Mouse (Mus musculus) thymus, adult 2 months (tissue): ENCODE measurements around the gene Cdc25b. TPM values are rescaled to one million over a fixed set of nuclear protein-coding genes. Genes with fewer than 3 reads are reported as not detected.

ENCODE experiments used
- DNase-seq: peaks from one replicate; pipeline ENCODE4 v3.0.0; 2021
- H3K27ac ChIP-seq: fragments of 200-500 bp; 2 replicates; pipeline ENCODE4 v1.5.1; 2012; ENCODE audit warnings: low read length, control low read depth; ENCODE audit not compliant: control insufficient read depth, insufficient read depth
- H3K27me3 ChIP-seq: fragments of 200-500 bp; 2 replicates; pipeline ENCODE4 v1.6.1; 2012; ENCODE audit warnings: mild to moderate bottlenecking, low read length, moderate library complexity, mixed read lengths; ENCODE audit not compliant: control insufficient read depth, insufficient read depth
- H3K36me3 ChIP-seq: fragments of 200-500 bp; 2 replicates; pipeline ENCODE4 v1.6.1; 2012; ENCODE audit warnings: mild to moderate bottlenecking, low read length, moderate library complexity; ENCODE audit not compliant: control insufficient read depth, insufficient read depth
- H3K4me1 ChIP-seq: fragments of 200-500 bp; replicated peaks from 2 replicates; pipeline ENCODE4 v1.6.1; 2012; ENCODE audit warnings: low read length; ENCODE audit not compliant: control insufficient read depth, insufficient read depth
- H3K4me3 ChIP-seq: fragments of 200-500 bp; 2 replicates; pipeline ENCODE4 v1.5.1; 2012; ENCODE audit warnings: mild to moderate bottlenecking, low read length, control low read depth, moderate library complexity; ENCODE audit not compliant: control insufficient read depth, insufficient read depth
- CTCF ChIP-seq: fragments of 200-500 bp; IDR thresholded peaks from 2 replicates; pipeline ENCODE4 v1.5.1; 2012; ENCODE audit warnings: mild to moderate bottlenecking, control low read depth, low read length, moderate library complexity, borderline replicate concordance; ENCODE audit not compliant: control insufficient read depth, poor library complexity, insufficient read depth; ENCODE audit errors: extremely low read depth
- POLR2A ChIP-seq: fragments of 200-500 bp; IDR thresholded peaks from 2 replicates; pipeline ENCODE4 v1.6.1; 2012; ENCODE audit warnings: mild to moderate bottlenecking, low read length, control low read depth, moderate library complexity; ENCODE audit not compliant: control insufficient read depth, poor library complexity, insufficient read depth; ENCODE audit errors: extremely low read depth
- WGBS: fragments of 180-500 bp; shearing (Covaris S2); methylation state at CpG from one replicate; pipeline ENCODE4 v1.1.7; 2018; 5-methylcytosine and 5-hydroxymethylcytosine counted together
- polyA plus RNA-seq: library from polyadenylated mRNA; depleted of rRNA; stranded (reverse); fragments of >200 nt; gene quantifications from 2 replicates; pipeline ENCODE4 v1.2.3, GENCODE M21; 2012

Cdc25b gene
- polyA plus RNA-seq, 1 experiment, result 121 TPM

GRCm38 (mm10) chr2:131189521-131190309 lies 3.0 kb downstream of the Cdc25b start:
- no peak overlapping the region for H3K4me3 ChIP-seq
- TF ChIP-seq POLR2A, result no peak
- no peak for TF ChIP-seq CTCF
- H3K4me1 ChIP-seq, result peaks cover 37% of the 10 kb centered on the region
- no peaks in the 10 kb centered on the region for H3K27me3 ChIP-seq
- WGBS, result 48% methylated on average over 5 of the region's 5 CpGs
- peak overlapping the region; percentile 81 for H3K27ac ChIP-seq
- DNase-seq, result peak; percentile 20
- H3K36me3 ChIP-seq, result peaks cover 23% of the 10 kb centered on the region

DNA sequence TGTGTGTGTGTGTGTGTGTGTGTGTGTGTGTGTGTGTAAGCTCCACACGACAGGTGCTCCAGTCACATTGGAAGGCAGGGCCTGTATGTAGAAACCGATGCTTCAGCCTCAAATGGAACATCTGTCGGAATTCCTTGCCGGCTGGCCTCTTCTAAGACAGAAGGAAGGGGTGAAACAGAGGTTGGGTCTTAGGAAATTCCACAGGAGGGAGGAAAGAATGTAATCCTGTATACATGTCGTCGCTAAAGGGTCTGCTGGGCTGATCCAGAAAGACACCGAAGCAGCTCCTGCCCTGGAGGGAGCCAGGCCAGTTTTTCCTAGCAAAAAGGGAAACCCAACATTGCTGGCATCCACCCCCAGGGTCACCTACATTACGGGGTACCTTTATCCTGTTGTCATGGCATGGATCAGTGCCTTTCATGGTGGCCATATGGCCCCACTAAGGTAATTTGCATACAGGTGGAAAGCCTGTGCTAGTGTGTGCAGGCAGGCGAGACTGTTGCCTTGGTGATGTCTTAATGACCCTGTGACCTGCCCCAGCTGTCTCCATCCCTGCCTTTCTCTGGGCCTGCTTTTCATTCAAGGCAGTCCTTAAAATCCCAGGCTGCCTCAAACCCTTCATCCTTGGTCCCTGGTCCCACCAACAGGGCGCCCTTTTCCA lies 3.7 kb downstream of the Cdc25b start:
- Histone ChIP-seq H3K27me3 (no peaks in the 10 kb centered on the region), H3K4me3 (no peak overlapping the region), H3K4me1 (peaks cover 37% of the 10 kb centered on the region), H3K27ac (peak overlapping the region; percentile 31), H3K36me3 (peaks cover 25% of the 10 kb centered on the region)
- DNase-seq, result no peak
- no peak for TF ChIP-seq POLR2A
- no peak for TF ChIP-seq CTCF
- 83% methylated on average over 10 of the region's 10 CpGs for WGBS

- no peaks in the 10 kb centered on the region for H3K27me3 ChIP-seq
- no peak overlapping the region for H3K4me3 ChIP-seq
- DNase-seq, result peak; percentile 14
- H3K36me3 ChIP-seq, result peaks cover 25% of the 10 kb centered on the region
- H3K4me1 ChIP-seq, result peaks cover 34% of the 10 kb centered on the region
- 46% methylated on average over 7 of the region's 7 CpGs for WGBS
- H3K27ac ChIP-seq, result peak overlapping the region; percentile 31; the same call in 1 of the 2 replicates
- TF ChIP-seq CTCF, result no peak
- no peak for TF ChIP-seq POLR2A
These were observed 4.2 kb downstream of the Cdc25b start for GRCm38 (mm10) chr2:131191005-131191390.

- H3K27ac ChIP-seq, result no peak overlapping the region
- DNase-seq, result no peak
These were observed 10.0 kb downstream of the Cdc25b start for GRCm38 (mm10) chr2:131196606-131197316.

GRCm38 (mm10) chr2:131200710-131201109 lies 14.0 kb downstream of the Cdc25b start:
- DNase-seq, result no peak
- TF ChIP-seq CTCF, result no peak
- TF ChIP-seq POLR2A, result no peak
- peaks cover 3% of the 10 kb centered on the region for H3K36me3 ChIP-seq
- no peak overlapping the region for H3K4me3 ChIP-seq
- no peaks in the 10 kb centered on the region for H3K27me3 ChIP-seq
- WGBS, result 98% methylated on average over 2 of the region's 2 CpGs
- H3K27ac ChIP-seq, result no peak overlapping the region
- peaks cover 6% of the 10 kb centered on the region; the same call in 1 of the 2 replicates for H3K4me1 ChIP-seq

More at GRCm38 (mm10) chr2:131196606-131197316, 10.0 kb downstream of the Cdc25b start:
- H3K36me3 ChIP-seq, result peaks cover 28% of the 10 kb centered on the region
- TF ChIP-seq CTCF, result no peak
- TF ChIP-seq POLR2A, result no peak
- no peaks in the 10 kb centered on the region for H3K4me1 ChIP-seq
- H3K4me3 ChIP-seq, result no peak overlapping the region
- 91% methylated on average over 16 of the region's 16 CpGs for WGBS
- no peaks in the 10 kb centered on the region for H3K27me3 ChIP-seq

DNA sequence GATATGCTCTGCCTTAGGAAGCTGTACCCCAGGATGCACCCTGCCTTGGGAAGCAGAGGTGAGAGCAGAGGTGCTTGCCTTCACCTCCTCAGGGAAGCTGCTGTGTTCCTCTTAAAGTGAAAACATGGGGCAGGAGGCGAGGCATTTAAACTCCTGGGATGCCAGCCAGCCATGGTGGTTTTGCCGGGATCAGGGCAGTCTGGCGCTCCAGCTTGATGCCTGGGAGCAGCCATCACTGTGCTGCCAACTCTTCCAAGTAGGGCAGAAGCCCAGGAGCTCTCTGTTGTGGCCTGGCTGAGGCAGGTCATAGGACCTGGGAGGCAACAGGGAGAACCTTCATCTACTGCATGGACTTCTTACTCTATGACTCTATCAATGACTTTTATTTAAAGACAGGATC lies 14.5 kb downstream of the Cdc25b start:
- 95% methylated on average over 3 of the region's 3 CpGs for WGBS
- peaks cover 3% of the 10 kb centered on the region for H3K36me3 ChIP-seq
- peaks cover 6% of the 10 kb centered on the region; the same call in 1 of the 2 replicates for H3K4me1 ChIP-seq
- no peak overlapping the region for H3K27ac ChIP-seq
- H3K4me3 ChIP-seq, result no peak overlapping the region
- TF ChIP-seq POLR2A, result no peak
- no peak for TF ChIP-seq CTCF
- no peaks in the 10 kb centered on the region for H3K27me3 ChIP-seq
- DNase-seq, result no peak
